Mouse (Mus musculus) small intestine, adult 2 months (tissue): Measurements from ENCODE around the gene Parn. TPM values are rescaled to one million over a fixed set of nuclear protein-coding genes. Genes with fewer than 3 reads are reported as not detected.
A peak's percentile ranks its signal among the peaks of the same experiment; 100 is the strongest.

Experiments
- H3K27ac ChIP-seq: fragments of 200-500 bp; 2 replicates; pipeline ENCODE4 v1.5.1; 2012; ENCODE audit warnings: low read depth, low read length, control low read depth, inconsistent platforms; ENCODE audit not compliant: insufficient read depth
- H3K27me3 ChIP-seq: fragments of 200-500 bp; 2 replicates; pipeline ENCODE4 v1.6.1; 2012; ENCODE audit warnings: mild to moderate bottlenecking, moderate library complexity, low read length, inconsistent platforms; ENCODE audit not compliant: control insufficient read depth, insufficient read depth
- H3K36me3 ChIP-seq: fragments of 200-500 bp; 2 replicates; pipeline ENCODE4 v1.6.1; 2012; ENCODE audit warnings: mild to moderate bottlenecking, low read length, control low read depth, inconsistent platforms; ENCODE audit not compliant: control insufficient read depth, insufficient read depth
- H3K4me1 ChIP-seq: fragments of 200-500 bp; 2 replicates; pipeline ENCODE4 v1.6.1; 2012; ENCODE audit warnings: low read length, inconsistent platforms, mixed read lengths; ENCODE audit not compliant: control insufficient read depth, insufficient read depth, insufficient read length
- H3K4me3 ChIP-seq: fragments of 200-500 bp; 2 replicates; pipeline ENCODE4 v1.5.1; 2012; ENCODE audit warnings: low read depth, mild to moderate bottlenecking, control low read depth, inconsistent platforms, low read length, moderate library complexity
- CTCF ChIP-seq: fragments of 200-500 bp; IDR thresholded peaks from 2 replicates; pipeline ENCODE4 v1.5.1; 2012; ENCODE audit warnings: low read depth, mild to moderate bottlenecking, control low read depth, inconsistent platforms, low read length, moderate library complexity, mixed read lengths; ENCODE audit not compliant: insufficient replicate concordance, insufficient read length; ENCODE audit errors: extremely low read depth
- POLR2A ChIP-seq: fragments of 200-500 bp; IDR thresholded peaks from 2 replicates; pipeline ENCODE4 v1.6.1; 2012; ENCODE audit warnings: low read depth, mild to moderate bottlenecking, control low read depth, inconsistent platforms, low read length, moderate library complexity
- WGBS: fragments of 180-500 bp; shearing (Covaris S2); methylation state at CpG from one replicate; pipeline ENCODE4 v1.1.7; 2018; 5-methylcytosine and 5-hydroxymethylcytosine counted together
- polyA plus RNA-seq: library from polyadenylated mRNA; depleted of rRNA; stranded (reverse); fragments of >200 nt; gene quantifications from 2 replicates; pipeline ENCODE4 v1.2.3, GENCODE M21; 2012

Gene Parn
- polyA plus RNA-seq, 1 experiment, result 9.5 TPM

GRCm38 (mm10) chr16:13608705-13609085, 59.3 kb downstream of the Parn start:
- 70% methylated on average over 1 of the region's 1 CpGs for WGBS
- Histone ChIP-seq H3K27me3 (no peaks in the 10 kb centered on the region), H3K27ac (no peak overlapping the region), H3K4me3 (no peak overlapping the region), H3K4me1 (peaks cover 13% of the 10 kb centered on the region; the same call in 1 of the 2 replicates), H3K36me3 (peaks cover 4% of the 10 kb centered on the region; the same call in 1 of the 2 replicates)
- no peak for TF ChIP-seq POLR2A
- TF ChIP-seq CTCF, result no peak

DNA sequence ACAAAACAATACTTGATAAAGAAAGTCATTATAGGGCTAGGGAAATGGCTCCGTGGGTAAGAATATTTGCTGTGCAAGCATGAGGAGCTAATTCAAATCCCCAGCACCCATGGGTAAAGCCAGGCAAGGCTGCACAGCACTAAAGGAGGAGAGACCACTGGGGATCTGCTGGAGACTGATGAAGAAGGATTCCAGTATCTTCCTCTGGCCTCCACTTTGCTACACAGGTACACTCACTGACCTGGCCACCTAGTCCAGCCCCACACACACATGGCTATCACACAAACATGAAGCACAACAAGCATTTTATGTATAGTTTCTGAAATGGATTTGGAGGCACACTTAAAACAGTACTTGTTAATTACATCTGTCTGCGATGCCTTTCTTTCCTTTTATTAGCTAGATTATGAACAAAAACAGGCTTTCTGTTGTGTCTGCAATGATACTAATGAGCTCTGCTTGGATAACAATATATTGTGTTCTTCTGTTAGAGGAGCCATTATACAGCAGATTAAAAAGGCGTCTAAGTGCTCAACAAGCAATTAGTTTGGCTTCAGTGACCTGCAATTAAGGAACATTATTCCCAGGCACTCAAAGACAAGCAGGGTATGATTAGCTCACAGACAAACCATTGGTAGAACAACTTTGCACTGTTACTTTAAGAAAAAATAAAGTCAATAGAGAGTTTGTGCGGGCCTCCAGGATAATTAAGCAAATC, 59.8 kb downstream of the Parn start:
- TF ChIP-seq POLR2A (no peak), CTCF (no peak)
- Histone ChIP-seq H3K4me3 (no peak overlapping the region), H3K36me3 (peaks cover 4% of the 10 kb centered on the region; the same call in 1 of the 2 replicates), H3K27ac (no peak overlapping the region), H3K4me1 (peaks cover 13% of the 10 kb centered on the region; the same call in 1 of the 2 replicates), H3K27me3 (no peaks in the 10 kb centered on the region)
- WGBS, result 64% methylated on average over 4 of the region's 4 CpGs

- no peak overlapping the region for H3K27ac ChIP-seq
- peaks cover 4% of the 10 kb centered on the region for H3K36me3 ChIP-seq
- no peaks in the 10 kb centered on the region for H3K27me3 ChIP-seq
- H3K4me1 ChIP-seq, result no peaks in the 10 kb centered on the region
- no peak for TF ChIP-seq CTCF
- TF ChIP-seq POLR2A, result no peak
- 44% methylated on average over 1 of the region's 1 CpGs for WGBS
- no peak overlapping the region for H3K4me3 ChIP-seq
Measured at GRCm38 (mm10) chr16:13602779-13603178, 65.2 kb downstream of the Parn start.

DNA sequence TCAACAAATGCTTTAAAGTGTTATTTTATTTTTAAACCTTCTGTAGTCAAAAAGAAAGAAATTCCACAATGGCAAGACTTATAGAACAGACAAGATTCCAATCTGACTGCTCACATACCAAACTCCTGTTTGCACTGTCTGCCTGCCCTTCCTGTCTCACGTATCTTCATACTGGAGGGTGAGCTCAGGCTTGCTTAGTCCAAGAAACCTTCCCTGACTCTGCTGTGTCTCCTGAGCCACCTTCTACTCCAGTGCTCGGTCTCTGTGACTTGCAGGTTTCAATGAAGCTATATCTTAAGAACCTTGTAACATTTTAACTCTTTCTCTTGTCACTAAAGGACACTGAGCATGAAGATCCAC, 78.9 kb downstream of the Parn start:
- Histone ChIP-seq H3K4me3 (no peak overlapping the region), H3K27ac (peak overlapping the region; percentile 34; the same call in 1 of the 2 replicates), H3K27me3 (no peaks in the 10 kb centered on the region), H3K36me3 (peaks cover 4% of the 10 kb centered on the region), H3K4me1 (no peaks in the 10 kb centered on the region)
- TF ChIP-seq POLR2A (no peak), CTCF (no peak)
- WGBS, result 63% methylated on average over 2 of the region's 2 CpGs

- TF ChIP-seq CTCF (no peak), POLR2A (no peak)
- H3K4me1 ChIP-seq, result no peaks in the 10 kb centered on the region
- H3K36me3 ChIP-seq, result peaks cover 2% of the 10 kb centered on the region
- no peaks in the 10 kb centered on the region for H3K27me3 ChIP-seq
- no peak overlapping the region for H3K4me3 ChIP-seq
- no peak overlapping the region for H3K27ac ChIP-seq
- 61% methylated on average over 5 of the region's 5 CpGs for WGBS
Measured at GRCm38 (mm10) chr16:13588182-13589048, 79.6 kb downstream of the Parn start.

DNA sequence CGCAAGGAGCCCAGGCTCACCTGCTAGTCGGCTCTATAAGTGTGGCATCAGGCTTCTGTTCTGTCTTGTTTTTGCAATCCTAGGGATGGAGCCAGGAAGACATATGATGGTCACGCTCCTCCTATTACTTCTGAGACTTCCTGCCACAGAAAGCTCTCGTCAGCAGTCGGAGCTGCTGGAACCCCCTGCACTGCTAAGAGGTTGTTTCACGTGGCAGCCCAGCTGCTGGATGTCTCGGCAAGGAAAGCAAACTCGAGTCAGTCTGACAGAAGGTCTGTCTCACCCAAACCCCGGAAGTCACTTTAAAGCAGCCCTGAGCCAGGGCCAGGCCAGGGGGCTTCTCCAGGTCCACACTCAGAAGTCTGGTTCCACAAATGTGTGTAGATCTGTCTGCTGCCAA, 82.7 kb downstream of the Parn start:
- Histone ChIP-seq H3K36me3 (peaks cover 2% of the 10 kb centered on the region; the same call in 1 of the 2 replicates), H3K4me3 (no peak overlapping the region), H3K27me3 (no peaks in the 10 kb centered on the region), H3K4me1 (no peaks in the 10 kb centered on the region), H3K27ac (no peak overlapping the region)
- TF ChIP-seq POLR2A (no peak), CTCF (no peak)
- 82% methylated on average over 9 of the region's 9 CpGs for WGBS

DNA sequence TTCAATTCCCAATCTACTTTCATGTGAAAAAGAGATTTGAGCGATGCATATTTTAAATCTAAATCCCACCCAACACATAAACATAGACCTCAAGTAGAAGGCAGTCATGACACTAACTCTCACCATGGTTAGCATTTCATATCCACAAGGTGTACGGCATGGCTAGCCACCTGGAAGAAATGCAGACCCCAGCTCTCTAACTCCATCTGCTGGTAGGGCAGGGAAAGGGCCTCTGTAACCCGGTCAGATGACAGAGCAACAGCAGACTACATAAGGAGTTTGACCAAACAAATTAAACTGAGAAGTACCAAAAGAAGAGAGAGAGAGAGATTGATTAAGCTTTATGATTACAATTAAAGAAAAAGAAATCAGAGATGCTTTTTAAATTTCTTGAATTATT, 87.2 kb downstream of the Parn start:
- Histone ChIP-seq H3K27ac (no peak overlapping the region), H3K4me3 (no peak overlapping the region), H3K36me3 (peaks cover 2% of the 10 kb centered on the region; the same call in 1 of the 2 replicates), H3K4me1 (no peaks in the 10 kb centered on the region), H3K27me3 (no peaks in the 10 kb centered on the region)
- TF ChIP-seq CTCF (peak; percentile 59; the same call in 1 of the 2 replicates), POLR2A (no peak)
- WGBS, result 86% methylated on average over 3 of the region's 3 CpGs
